In genomic region chr4:114547658-114548448, GRCm38 (mm10) we compare ENCODE assay signal across 15 mouse cellular contexts.
DNase-seq lines count a peak whose midpoint lies in the region; ATAC-seq lines count a peak whose summit lies in the region.
"Had no signal": no experiment of that assay in that cellular context is flagged by ENCODE, and none has a peak within 500 bp of the region (broad histone marks: within the 10 kb centered on the region; RNA-seq: fewer than 3 reads in every experiment).

No protein-coding gene starts in this region.

- no peak for ATAC-seq in heart, embryonic 11.5 days (replicated peaks; ENCODE audit: insufficient number of reproducible peaks, low FRiP score, low TSS enrichment)
- 0 out of 2 replicates have a peak, but pooled peaks have one; percentile 19 for ATAC-seq in limb, embryonic 15.5 days (ENCODE audit: insufficient number of reproducible peaks, low FRiP score, low TSS enrichment, low read depth)
- ATAC-seq in forebrain, embryonic 16.5 days = no peak
- ATAC-seq: midbrain, embryonic 15.5 days had no signal

- no peak overlapping the region for H3K4me3 ChIP-seq in heart, embryonic 11.5 days (ENCODE audit: low read depth, low read length)
- H3K4me3 ChIP-seq in limb, embryonic 15.5 days = no peak overlapping the region
- H3K4me3 ChIP-seq in forebrain, embryonic 16.5 days (replicated peaks; ENCODE audit: low read length) = no peak overlapping the region
- H3K4me3 ChIP-seq: forebrain, embryonic 12.5 days; limb, embryonic 12.5 days; midbrain, embryonic 15.5 days had no signal

- no peak overlapping the region for H3K9ac ChIP-seq in heart, embryonic 11.5 days (ENCODE audit: low read depth, low read length)
- no peak overlapping the region for H3K9ac ChIP-seq in limb, embryonic 15.5 days
- H3K9ac ChIP-seq in forebrain, embryonic 16.5 days (replicated peaks; ENCODE audit: low read depth, low read length) = no peak overlapping the region
- H3K9ac ChIP-seq: forebrain, embryonic 12.5 days; limb, embryonic 12.5 days; midbrain, embryonic 15.5 days had no signal

- no peaks in the 10 kb centered on the region for H3K36me3 ChIP-seq in heart, embryonic 11.5 days (ENCODE audit: control insufficient read depth, insufficient read depth, low read length)
- no peaks in the 10 kb centered on the region for H3K36me3 ChIP-seq in limb, embryonic 15.5 days
- no peaks in the 10 kb centered on the region for H3K36me3 ChIP-seq in forebrain, embryonic 16.5 days (ENCODE audit: control insufficient read depth, insufficient read depth)
- H3K36me3 ChIP-seq: forebrain, embryonic 12.5 days; limb, embryonic 12.5 days; midbrain, embryonic 15.5 days had no signal

- WGBS in heart, embryonic 11.5 days (ENCODE audit: insufficient replicate concordance) = 66% methylated on average over 8 of the region's 8 CpGs
- 35% methylated on average over 8 of the region's 8 CpGs for WGBS in limb, embryonic 15.5 days
- 88% methylated on average over 8 of the region's 8 CpGs for WGBS in forebrain, embryonic 16.5 days

- 0 out of 2 replicates have a peak, but pooled peaks cover 6% of the 10 kb centered on the region for H3K4me1 ChIP-seq in heart, embryonic 11.5 days (ENCODE audit: control insufficient read depth, insufficient read depth, low read length)
- H3K4me1 ChIP-seq in limb, embryonic 15.5 days = peaks cover 26% of the 10 kb centered on the region
- H3K4me1 ChIP-seq in forebrain, embryonic 16.5 days (replicated peaks; ENCODE audit: control insufficient read depth, insufficient read depth, low read length) = no peaks in the 10 kb centered on the region

- H3K27ac ChIP-seq in heart, embryonic 11.5 days (ENCODE audit: low read depth, low read length) = no peak overlapping the region
- H3K27ac ChIP-seq in limb, embryonic 15.5 days = peak overlapping the region; percentile 43; the same call in 1 of the 2 replicates
- no peak overlapping the region for H3K27ac ChIP-seq in forebrain, embryonic 16.5 days (ENCODE audit: low read length)
- H3K27ac ChIP-seq: forebrain, embryonic 12.5 days; limb, embryonic 12.5 days; macrophage; midbrain, embryonic 15.5 days had no signal

- no peaks in the 10 kb centered on the region for H3K9me3 ChIP-seq in heart, embryonic 11.5 days (replicated peaks; ENCODE audit: control insufficient read depth, low read length)
- no peaks in the 10 kb centered on the region for H3K9me3 ChIP-seq in limb, embryonic 15.5 days
- H3K9me3 ChIP-seq in forebrain, embryonic 16.5 days (ENCODE audit: control insufficient read depth, low read length) = no peaks in the 10 kb centered on the region
- H3K9me3 ChIP-seq: forebrain, embryonic 12.5 days; limb, embryonic 12.5 days; midbrain, embryonic 15.5 days had no signal

- no peaks in the 10 kb centered on the region for H3K27me3 ChIP-seq in heart, embryonic 11.5 days (ENCODE audit: control insufficient read depth, insufficient read depth, low read length)
- peaks cover 6% of the 10 kb centered on the region; the same call in 1 of the 2 replicates for H3K27me3 ChIP-seq in limb, embryonic 15.5 days
- H3K27me3 ChIP-seq in forebrain, embryonic 16.5 days (replicated peaks; ENCODE audit: control insufficient read depth, insufficient read depth, low read length) = no peaks in the 10 kb centered on the region
- H3K27me3 ChIP-seq: forebrain, embryonic 12.5 days; midbrain, embryonic 15.5 days had no signal

- no peak overlapping the region for H3K4me2 ChIP-seq in heart, embryonic 11.5 days
- H3K4me2 ChIP-seq in limb, embryonic 15.5 days = no peak overlapping the region
- no peak overlapping the region for H3K4me2 ChIP-seq in forebrain, embryonic 16.5 days (ENCODE audit: low read length)
- H3K4me2 ChIP-seq: forebrain, embryonic 12.5 days; limb, embryonic 12.5 days; midbrain, embryonic 15.5 days had no signal

- DNase-seq in heart, adult 8-10 months (ENCODE audit: low spot score) = peak; percentile 31
- DNase-seq in adipocyte (ENCODE audit: low spot score) = peak; percentile 82
- peak; percentile 72 for DNase-seq in gonadal fat pad, adult 2 months (ENCODE audit: low read depth)
- no peak for DNase-seq in adrenal gland, adult 18-20 months (ENCODE audit: low spot score in 2 of 2)
- DNase-seq in embryo, embryonic 10 days (ENCODE audit: low spot score) = no peak
- DNase-seq: adrenal gland, adult 2 months; gastrocnemius, postnatal 36 days; thymus, postnatal 4 days had no signal

Comparison
In these comparisons a context has a peak if more than half of its experiments do, and no peak if none do; other contexts are left out.
1. DNase-seq: peak in heart, adult 8-10 months (single experiment), adipocyte (single experiment) and gonadal fat pad, adult 2 months (single experiment); none in adrenal gland, adult 18-20 months (0 of 2) and embryo, embryonic 10 days (single experiment).